Comparison of ENCODE assay signal across 22 mouse cellular contexts in genomic region chr17:30604296-30604695, GRCm38 (mm10).
"Had no signal": no experiment of that assay in that cellular context is flagged by ENCODE, and none has a peak within 500 bp of the region (broad histone marks: within the 10 kb centered on the region; RNA-seq: fewer than 3 reads in every experiment).

No protein-coding gene starts in this region.

- H3K36me3 ChIP-seq: midbrain, embryonic 15.5 days had no signal

- H3K27ac ChIP-seq: kidney, postnatal 0 days; layer of hippocampus, adult 2 months; liver, embryonic 12.5 days; liver, embryonic 15.5 days; lung, embryonic 15.5 days; midbrain, embryonic 10.5 days; midbrain, embryonic 15.5 days; neural tube, embryonic 12.5 days; neural tube, embryonic 15.5 days; stomach, postnatal 0 days had no signal

- H3K27me3 ChIP-seq: liver, embryonic 12.5 days; liver, embryonic 15.5 days; lung, embryonic 15.5 days; megakaryocyte, embryonic 14.5 days; midbrain, embryonic 15.5 days; neural tube, embryonic 12.5 days; neural tube, embryonic 15.5 days had no signal

- H3K4me3 ChIP-seq: layer of hippocampus, adult 2 months; liver, embryonic 12.5 days; liver, embryonic 15.5 days; lung, embryonic 15.5 days; megakaryocyte, embryonic 14.5 days; midbrain, embryonic 10.5 days; midbrain, embryonic 15.5 days; neural tube, embryonic 12.5 days; neural tube, embryonic 15.5 days had no signal

- ATAC-seq: liver, embryonic 12.5 days; midbrain, embryonic 15.5 days had no signal

- H3K4me2 ChIP-seq: liver, embryonic 12.5 days; liver, embryonic 15.5 days; lung, embryonic 15.5 days; midbrain, embryonic 15.5 days; neural tube, embryonic 12.5 days; neural tube, embryonic 15.5 days had no signal

- DNase-seq: kidney, adult 2 months; layer of hippocampus, adult 9-11 months; lung, adult 18-20 months; lung, postnatal 10 days; lung, postnatal 36 days; right cerebral cortex, adult 18-20 months; right cerebral cortex, postnatal 14 days; right cerebral cortex, postnatal 4 days; thymus, adult 2 months; thymus, postnatal 14 days; thymus, postnatal 4 days had no signal

- H3K9ac ChIP-seq: liver, embryonic 12.5 days; liver, embryonic 15.5 days; lung, embryonic 15.5 days; midbrain, embryonic 15.5 days; neural tube, embryonic 12.5 days; neural tube, embryonic 15.5 days had no signal

- H3K9me3 ChIP-seq: liver, embryonic 12.5 days; liver, embryonic 15.5 days; lung, embryonic 15.5 days; megakaryocyte, embryonic 14.5 days; midbrain, embryonic 10.5 days; midbrain, embryonic 15.5 days; neural tube, embryonic 12.5 days; neural tube, embryonic 15.5 days had no signal
